Mouse (Mus musculus) granulocyte monocyte progenitor cell, adult 5-6 weeks (primary cell): ENCODE measurements around the gene Gimap5. TPM values are rescaled to one million over a fixed set of nuclear protein-coding genes. Genes with fewer than 3 reads are reported as not detected.

ENCODE experiments used
- ATAC-seq: replicated peaks from 2 replicates; pipeline ENCODE4 v1.8.0; 2016; ENCODE audit warnings: mild to moderate bottlenecking, moderate TSS enrichment, inconsistent platforms; ENCODE audit not compliant: poor library complexity, severe bottlenecking
- total RNA-seq, 2 experiments: library from RNA; stranded (forward) in 1 of 2; stranded (reverse) in 1 of 2; fragments of 200-712, 200-1000 nt in 1 of 2; fragments of >200 nt in 1 of 2; fragmentation: Nextera tagmentation in 1 of 2; gene quantifications; 2 replicates each; pipeline ENCODE4 v1.2.3; 2014 to 2017

The Gimap5 gene
- total RNA-seq, 2 experiments from 2014 or later = 0.75 TPM; not detected in 1

GRCm38 (mm10) chr6:48738961-48739779 lies 6.8 kb upstream of the Gimap5 start, which contains the start of gene Gimap1:
Gene Gimap1, plus strand, starts transcription at chr6:48739054.
- peak; percentile 53 for ATAC-seq

GRCm38 (mm10) chr6:48739780-48740055 lies 6.3 kb upstream of the Gimap5 start:
- ATAC-seq = no peak

- no peak for ATAC-seq
Observed at GRCm38 (mm10) chr6:48740501-48741169, 5.4 kb upstream of the Gimap5 start.

- ATAC-seq = peak; percentile 26
Observed at GRCm38 (mm10) chr6:48741273-48741672, 4.7 kb upstream of the Gimap5 start.

GRCm38 (mm10) chr6:48741711-48742206 lies 4.2 kb upstream of the Gimap5 start:
- no peak for ATAC-seq

- no peak for ATAC-seq
Observed at GRCm38 (mm10) chr6:48742422-48743351, 3.3 kb upstream of the Gimap5 start.

- ATAC-seq = no peak
Observed at GRCm38 (mm10) chr6:48745490-48745889, 507 bp upstream of the Gimap5 start.

- no peak for ATAC-seq
Observed at GRCm38 (mm10) chr6:48747091-48747966, 1.3 kb downstream of the Gimap5 start.

GRCm38 (mm10) chr6:48763567-48764270 lies 17.7 kb downstream of the Gimap5 start:
- no peak for ATAC-seq

GRCm38 (mm10) chr6:48764496-48764895 lies 18.5 kb downstream of the Gimap5 start:
- ATAC-seq = no peak

GRCm38 (mm10) chr6:48768178-48768869 lies 22.3 kb downstream of the Gimap5 start:
- ATAC-seq = no peak

GRCm38 (mm10) chr6:48768933-48769332 lies 22.9 kb downstream of the Gimap5 start:
- ATAC-seq = no peak

- no peak for ATAC-seq
Observed at GRCm38 (mm10) chr6:48770696-48771095, 24.7 kb downstream of the Gimap5 start, which contains the start of gene Gimap3. Gene Gimap3, minus strand, starts transcription at chr6:48770851.

GRCm38 (mm10) chr6:48772030-48772429 lies 26.0 kb downstream of the Gimap5 start:
- peak; percentile 82 for ATAC-seq

- no peak for ATAC-seq
Observed at GRCm38 (mm10) chr6:48784406-48784805, 38.4 kb downstream of the Gimap5 start.

- ATAC-seq = no peak
Observed at GRCm38 (mm10) chr6:48785189-48785588, 39.2 kb downstream of the Gimap5 start.

GRCm38 (mm10) chr6:48785601-48786000 lies 39.6 kb downstream of the Gimap5 start:
- no peak for ATAC-seq

- ATAC-seq = no peak
Observed at GRCm38 (mm10) chr6:48787867-48788266, 41.9 kb downstream of the Gimap5 start.
